Mouse (Mus musculus): ENCODE results near the gene Mettl7a1.
"Not testable (repeated sequence)": the region's sequence is repeated elsewhere in the genome, so short reads cannot be mapped to it uniquely, and the experiment has no call there.

DNA sequence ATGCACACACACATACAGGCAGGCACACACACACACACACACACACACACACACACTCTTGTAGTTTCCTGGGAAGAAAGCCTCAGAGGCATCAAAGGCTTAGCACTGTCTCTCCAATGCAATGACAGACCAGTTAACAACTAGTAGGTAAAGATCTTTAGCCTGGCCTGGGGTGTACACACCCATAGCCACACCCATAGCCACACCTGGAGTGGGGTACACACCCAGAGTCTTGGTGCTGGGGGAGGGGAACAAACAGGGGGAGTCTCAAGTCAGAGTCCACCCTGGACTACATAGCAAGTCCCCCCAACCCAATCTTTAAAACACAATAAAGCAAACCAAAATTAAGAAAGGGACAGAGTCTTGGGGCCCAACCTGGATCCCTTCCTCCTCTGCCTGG lies 33.4 kb downstream of the Mettl7a1 start:
- TF ChIP-seq CTCF (IDR thresholded peaks at IDR 0.05; ENCODE audit: low read depth, low read length); POLR2A (IDR thresholded peaks at IDR 0.05; ENCODE audit: extremely low read depth, insufficient read depth, low read length): not testable (repeated sequence)
